Mouse (Mus musculus) stomach, embryonic 15.5 days (tissue): Measurements from ENCODE around the gene Cavin4. TPM values are rescaled to one million over a fixed set of nuclear protein-coding genes. Genes with fewer than 3 reads are reported as not detected.

Experiments used
- ATAC-seq: fragments of 200-750 bp; cut with Nextera tagmentation; 2 replicates; pipeline ENCODE4 v1.8.0; 2017; ENCODE audit warnings: low read depth, moderate number of reproducible peaks, moderate TSS enrichment; ENCODE audit not compliant: insufficient read depth, low FRiP score
- H3K27ac ChIP-seq: fragments of 300-500 bp; sonication (generic); 2 replicates; pipeline ENCODE4 v1.5.1; 2015; ENCODE audit warnings: mild to moderate bottlenecking, inconsistent platforms
- H3K27me3 ChIP-seq: fragments of 300-500 bp; sonication (generic); replicated peaks from 2 replicates; pipeline ENCODE4 v1.6.1; 2015; ENCODE audit warnings: inconsistent platforms
- H3K36me3 ChIP-seq: fragments of 300-500 bp; sonication (generic); 2 replicates; pipeline ENCODE4 v1.6.1; 2015; ENCODE audit warnings: inconsistent platforms
- H3K4me1 ChIP-seq: fragments of 300-500 bp; sonication (generic); 2 replicates; pipeline ENCODE4 v1.6.1; 2015; ENCODE audit warnings: inconsistent platforms
- H3K4me2 ChIP-seq: fragments of 300-500 bp; sonication (generic); 2 replicates; pipeline ENCODE4 v1.6.1; 2015; ENCODE audit warnings: mild to moderate bottlenecking, inconsistent platforms
- H3K4me3 ChIP-seq: fragments of 300-500 bp; sonication (generic); replicated peaks from 2 replicates; pipeline ENCODE4 v1.5.1; 2015; ENCODE audit warnings: inconsistent platforms
- H3K9ac ChIP-seq: fragments of 300-500 bp; sonication (generic); 2 replicates; pipeline ENCODE4 v1.6.1; 2015; ENCODE audit warnings: inconsistent platforms
- H3K9me3 ChIP-seq: fragments of 300-500 bp; sonication (generic); 2 replicates; pipeline ENCODE4 v1.6.1; 2016; ENCODE audit warnings: inconsistent platforms
- WGBS: fragments of 180-500 bp; shearing (Covaris S2); methylation state at CpG from one replicate; pipeline ENCODE4 v1.1.7; 2015; 5-methylcytosine and 5-hydroxymethylcytosine counted together
- polyA plus RNA-seq: library from polyadenylated mRNA; unstranded; fragments of >200 nt; fragmentation: Nextera tagmentation; extraction: Ambion mirVana; gene quantifications from 2 replicates; pipeline ENCODE4 v1.2.1, GENCODE M21; 2015

Cavin4 gene
- polyA plus RNA-seq, 1 experiment from 2014 or later, result 0.59 TPM

GRCm38 (mm10) chr4:48639503-48639902 is 23.8 kb upstream of the Cavin4 start:
- Histone ChIP-seq H3K9me3 (no peaks in the 10 kb centered on the region), H3K9ac (no peak overlapping the region), H3K27ac (no peak overlapping the region), H3K4me1 (no peaks in the 10 kb centered on the region), H3K4me3 (no peak overlapping the region), H3K27me3 (no peaks in the 10 kb centered on the region), H3K4me2 (no peak overlapping the region), H3K36me3 (no peaks in the 10 kb centered on the region)
- ATAC-seq, result no peak
- WGBS, result 94% methylated on average over 17 of the region's 17 CpGs

- 0 out of 2 replicates have a peak, but pooled peaks cover 14% of the 10 kb centered on the region for H3K36me3 ChIP-seq
- H3K4me1 ChIP-seq, result no peaks in the 10 kb centered on the region
- WGBS, result 84% methylated on average over 6 of the region's 6 CpGs
- no peak overlapping the region for H3K9ac ChIP-seq
- H3K27ac ChIP-seq, result no peak overlapping the region
- no peak overlapping the region for H3K4me3 ChIP-seq
- no peak overlapping the region for H3K4me2 ChIP-seq
- no peaks in the 10 kb centered on the region for H3K9me3 ChIP-seq
- no peak for ATAC-seq
- no peaks in the 10 kb centered on the region for H3K27me3 ChIP-seq
These were observed 19.5 kb upstream of the Cavin4 start for GRCm38 (mm10) chr4:48643801-48644200.

GRCm38 (mm10) chr4:48646143-48646542 is 17.2 kb upstream of the Cavin4 start:
- H3K4me2 ChIP-seq, result no peak overlapping the region
- no peak overlapping the region for H3K9ac ChIP-seq
- no peaks in the 10 kb centered on the region for H3K9me3 ChIP-seq
- H3K27me3 ChIP-seq, result no peaks in the 10 kb centered on the region
- H3K36me3 ChIP-seq, result 0 out of 2 replicates have a peak, but pooled peaks cover 18% of the 10 kb centered on the region
- no peak for ATAC-seq
- WGBS, result 95% methylated on average over 5 of the region's 5 CpGs
- no peaks in the 10 kb centered on the region for H3K4me1 ChIP-seq
- no peak overlapping the region for H3K4me3 ChIP-seq
- no peak overlapping the region for H3K27ac ChIP-seq

GRCm38 (mm10) chr4:48650617-48651360 is 12.5 kb upstream of the Cavin4 start:
- ATAC-seq, result no peak
- H3K4me1 ChIP-seq, result no peaks in the 10 kb centered on the region
- H3K9ac ChIP-seq, result no peak overlapping the region
- 90% methylated on average over 10 of the region's 10 CpGs for WGBS
- 0 out of 2 replicates have a peak, but pooled peaks cover 14% of the 10 kb centered on the region for H3K36me3 ChIP-seq
- H3K27me3 ChIP-seq, result no peaks in the 10 kb centered on the region
- H3K4me3 ChIP-seq, result no peak overlapping the region
- no peak overlapping the region for H3K4me2 ChIP-seq
- no peaks in the 10 kb centered on the region for H3K9me3 ChIP-seq
- no peak overlapping the region for H3K27ac ChIP-seq

- WGBS, result 91% methylated on average over 4 of the region's 4 CpGs
- no peak overlapping the region for H3K4me3 ChIP-seq
- no peak overlapping the region for H3K27ac ChIP-seq
- 0 out of 2 replicates have a peak, but pooled peaks cover 4% of the 10 kb centered on the region for H3K36me3 ChIP-seq
- no peak for ATAC-seq
- H3K9ac ChIP-seq, result no peak overlapping the region
- no peaks in the 10 kb centered on the region for H3K27me3 ChIP-seq
- no peaks in the 10 kb centered on the region for H3K9me3 ChIP-seq
- no peaks in the 10 kb centered on the region for H3K4me1 ChIP-seq
- H3K4me2 ChIP-seq, result no peak overlapping the region
These were observed 9.2 kb upstream of the Cavin4 start for GRCm38 (mm10) chr4:48654118-48654517.

- Histone ChIP-seq H3K4me1 (no peaks in the 10 kb centered on the region), H3K27ac (no peak overlapping the region), H3K9me3 (no peaks in the 10 kb centered on the region), H3K4me2 (no peak overlapping the region), H3K36me3 (no peaks in the 10 kb centered on the region), H3K9ac (no peak overlapping the region), H3K4me3 (no peak overlapping the region), H3K27me3 (no peaks in the 10 kb centered on the region)
- ATAC-seq, result no peak
- 90% methylated on average over 8 of the region's 8 CpGs for WGBS
These were observed 6.8 kb upstream of the Cavin4 start for GRCm38 (mm10) chr4:48656530-48656929.

GRCm38 (mm10) chr4:48660144-48660543 is 3.2 kb upstream of the Cavin4 start:
- no peak overlapping the region for H3K9ac ChIP-seq
- no peaks in the 10 kb centered on the region for H3K4me1 ChIP-seq
- H3K4me3 ChIP-seq, result no peak overlapping the region
- no peaks in the 10 kb centered on the region for H3K9me3 ChIP-seq
- H3K4me2 ChIP-seq, result no peak overlapping the region
- WGBS, result 78% methylated on average over 4 of the region's 4 CpGs
- no peak for ATAC-seq
- H3K36me3 ChIP-seq, result no peaks in the 10 kb centered on the region
- H3K27me3 ChIP-seq, result no peaks in the 10 kb centered on the region
- H3K27ac ChIP-seq, result no peak overlapping the region

GRCm38 (mm10) chr4:48660619-48661575 is 2.4 kb upstream of the Cavin4 start:
- Histone ChIP-seq H3K27me3 (no peaks in the 10 kb centered on the region), H3K4me3 (no peak overlapping the region), H3K4me1 (no peaks in the 10 kb centered on the region), H3K4me2 (no peak overlapping the region), H3K27ac (no peak overlapping the region), H3K9me3 (no peaks in the 10 kb centered on the region), H3K36me3 (no peaks in the 10 kb centered on the region), H3K9ac (no peak overlapping the region)
- no peak for ATAC-seq
- WGBS, result 83% methylated on average over 7 of the region's 7 CpGs

- Histone ChIP-seq H3K27ac (no peak overlapping the region), H3K9me3 (no peaks in the 10 kb centered on the region), H3K4me2 (no peak overlapping the region), H3K36me3 (no peaks in the 10 kb centered on the region), H3K27me3 (no peaks in the 10 kb centered on the region), H3K9ac (no peak overlapping the region), H3K4me1 (no peaks in the 10 kb centered on the region), H3K4me3 (no peak overlapping the region)
- WGBS, result 86% methylated on average over 6 of the region's 6 CpGs
- ATAC-seq, result no peak
These were observed 707 bp downstream of the Cavin4 start for GRCm38 (mm10) chr4:48664021-48664420.

- no peak overlapping the region for H3K4me2 ChIP-seq
- H3K9me3 ChIP-seq, result no peaks in the 10 kb centered on the region
- no peaks in the 10 kb centered on the region for H3K27me3 ChIP-seq
- ATAC-seq, result no peak
- no peaks in the 10 kb centered on the region for H3K36me3 ChIP-seq
- no peak overlapping the region for H3K27ac ChIP-seq
- H3K4me3 ChIP-seq, result no peak overlapping the region
- H3K4me1 ChIP-seq, result no peaks in the 10 kb centered on the region
- 78% methylated on average over 6 of the region's 6 CpGs for WGBS
- no peak overlapping the region for H3K9ac ChIP-seq
These were observed 4.0 kb downstream of the Cavin4 start for GRCm38 (mm10) chr4:48667279-48667678.

- no peak for ATAC-seq
- no peak overlapping the region for H3K27ac ChIP-seq
These were observed 9.6 kb downstream of the Cavin4 start for GRCm38 (mm10) chr4:48672915-48673314.

GRCm38 (mm10) chr4:48674412-48674811 is 11.1 kb downstream of the Cavin4 start:
- 82% methylated on average over 7 of the region's 7 CpGs for WGBS
- no peak overlapping the region for H3K4me2 ChIP-seq
- no peak overlapping the region for H3K27ac ChIP-seq
- peaks cover 5% of the 10 kb centered on the region; the same call in 1 of the 2 replicates for H3K36me3 ChIP-seq
- no peaks in the 10 kb centered on the region for H3K27me3 ChIP-seq
- H3K9ac ChIP-seq, result no peak overlapping the region
- no peak overlapping the region for H3K4me3 ChIP-seq
- no peak for ATAC-seq
- H3K9me3 ChIP-seq, result no peaks in the 10 kb centered on the region
- no peaks in the 10 kb centered on the region for H3K4me1 ChIP-seq

More at GRCm38 (mm10) chr4:48672915-48673314, 9.6 kb downstream of the Cavin4 start:
- H3K4me1 ChIP-seq, result no peaks in the 10 kb centered on the region
- no peak overlapping the region for H3K4me2 ChIP-seq
- H3K27me3 ChIP-seq, result no peaks in the 10 kb centered on the region
- H3K4me3 ChIP-seq, result no peak overlapping the region
- peaks cover 5% of the 10 kb centered on the region; the same call in 1 of the 2 replicates for H3K36me3 ChIP-seq
- H3K9me3 ChIP-seq, result no peaks in the 10 kb centered on the region
- WGBS, result 65% methylated on average over 5 of the region's 5 CpGs
- no peak overlapping the region for H3K9ac ChIP-seq
